Mouse (Mus musculus) macrophage (primary cell): ENCODE results near the gene Tmem98. TPM values are rescaled to one million over a fixed set of nuclear protein-coding genes. Genes with fewer than 3 reads are reported as not detected.

Source experiments
- H3K27ac ChIP-seq: fragments of 350-480 bp; formaldehyde crosslinking; 2 replicates; pipeline ENCODE4 v1.9.0; 2021
- H3K36me3 ChIP-seq: fragments of 350-480 bp; formaldehyde crosslinking; 2 replicates; pipeline ENCODE4 v1.9.0; 2021; ENCODE audit errors: inconsistent target
- H3K4me3 ChIP-seq: fragments of 350-480 bp; formaldehyde crosslinking; 2 replicates; pipeline ENCODE4 v1.9.0; 2021; ENCODE audit errors: inconsistent target
- H3K79me2 ChIP-seq: fragments of 350-480 bp; formaldehyde crosslinking; 2 replicates; pipeline ENCODE4 v1.9.0; 2021; ENCODE audit errors: inconsistent target
- WGBS: methylation state at CpG from one replicate; pipeline ENCODE4 v1.1.7; 2026; ENCODE audit warnings: inconsistent platforms; ENCODE audit not compliant: missing documents; 5-methylcytosine and 5-hydroxymethylcytosine counted together
- polyA plus RNA-seq: library from polyadenylated mRNA; stranded (reverse); fragments of 250-400 nt; gene quantifications from 3 replicates; pipeline ENCODE4 v1.2.4, GENCODE M21; 2018; ENCODE audit warnings: inconsistent platforms

The Tmem98 gene
- polyA plus RNA-seq, 1 experiment from 2014 or later, result not detected

GRCm38 (mm10) chr11:80779527-80780344, 30.2 kb upstream of the Tmem98 start, which contains the start of gene Myo1d:
Myo1d (minus strand) TSS chr11:80780025.
- H3K36me3 ChIP-seq, result no peaks in the 10 kb centered on the region
- no peak within 1 kb of the TSS for H3K4me3 ChIP-seq
- 2% methylated on average over 67 of the region's 87 CpGs for WGBS
- H3K27ac ChIP-seq, result no peak within 1 kb of the TSS
- no peaks in the 10 kb centered on the region for H3K79me2 ChIP-seq

DNA sequence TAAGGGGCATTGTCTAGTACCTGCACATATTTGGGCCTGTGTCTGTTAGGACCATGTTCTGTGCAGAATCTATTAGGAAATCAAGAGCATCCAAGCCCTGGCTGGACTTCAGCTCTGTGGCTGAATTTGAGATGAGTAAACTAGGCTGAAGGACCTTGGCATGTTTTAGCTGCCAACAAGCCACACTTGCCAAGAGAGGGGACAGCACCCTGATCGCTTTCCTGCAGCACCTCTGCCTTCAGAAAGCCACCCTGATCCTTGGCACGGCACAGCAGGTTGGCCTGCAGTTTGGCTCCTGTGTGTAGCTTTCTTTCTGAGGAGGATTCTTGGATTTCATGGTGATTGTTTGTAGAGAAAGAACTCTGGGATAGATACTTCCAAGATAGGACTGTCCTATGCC, 28.4 kb upstream of the Tmem98 start:
- WGBS, result 100% methylated on average over 2 of the region's 2 CpGs
- Histone ChIP-seq H3K27ac (no peak overlapping the region), H3K79me2 (no peaks in the 10 kb centered on the region), H3K36me3 (no peaks in the 10 kb centered on the region), H3K4me3 (no peak overlapping the region)

DNA sequence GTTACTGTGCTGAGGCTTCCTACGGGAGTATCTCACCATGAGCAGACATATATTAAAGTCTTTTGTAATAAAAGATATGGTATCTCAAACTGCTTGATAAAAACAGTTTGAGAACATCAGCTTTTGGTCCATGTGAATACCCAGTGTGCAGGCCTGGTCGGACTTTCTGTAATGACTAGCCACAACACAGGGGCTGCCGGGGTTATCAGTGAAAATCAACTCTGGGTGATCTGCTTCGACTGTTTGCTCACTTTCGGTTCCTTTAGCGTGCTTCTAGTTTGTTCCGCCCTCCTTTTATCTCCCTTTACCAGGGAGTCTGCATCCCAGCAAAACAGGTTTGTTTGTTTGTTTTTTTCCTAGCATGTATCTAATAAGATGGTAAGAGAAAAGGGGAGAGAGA, 26.5 kb upstream of the Tmem98 start:
- 90% methylated on average over 7 of the region's 7 CpGs for WGBS
- no peaks in the 10 kb centered on the region for H3K36me3 ChIP-seq
- no peaks in the 10 kb centered on the region for H3K79me2 ChIP-seq
- no peak overlapping the region for H3K4me3 ChIP-seq
- no peak overlapping the region for H3K27ac ChIP-seq

DNA sequence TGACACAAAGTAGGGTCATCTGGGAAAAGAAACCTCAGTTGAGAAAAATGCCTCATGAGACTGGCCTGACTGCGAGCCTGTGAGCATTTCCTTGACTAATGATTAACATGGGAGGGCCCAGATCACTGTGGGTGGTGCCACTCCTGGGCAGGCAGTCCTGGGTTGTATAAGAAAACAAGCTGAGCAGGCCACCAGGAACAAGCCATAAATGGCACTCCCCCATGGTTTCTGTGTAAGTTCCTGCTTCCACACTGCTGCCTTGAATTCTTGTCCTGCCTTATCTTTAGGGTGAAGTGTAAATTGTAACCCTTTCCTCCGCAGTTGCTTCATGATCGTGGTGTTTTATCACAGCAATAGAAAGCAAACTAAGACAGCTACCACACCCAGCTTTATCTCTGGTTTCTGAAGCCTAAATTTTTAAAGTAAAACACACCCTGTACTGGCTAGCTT, 25.7 kb upstream of the Tmem98 start:
- H3K4me3 ChIP-seq, result no peak overlapping the region
- H3K27ac ChIP-seq, result no peak overlapping the region
- WGBS, result 75% methylated on average over 3 of the region's 3 CpGs
- no peaks in the 10 kb centered on the region for H3K79me2 ChIP-seq
- H3K36me3 ChIP-seq, result no peaks in the 10 kb centered on the region

DNA sequence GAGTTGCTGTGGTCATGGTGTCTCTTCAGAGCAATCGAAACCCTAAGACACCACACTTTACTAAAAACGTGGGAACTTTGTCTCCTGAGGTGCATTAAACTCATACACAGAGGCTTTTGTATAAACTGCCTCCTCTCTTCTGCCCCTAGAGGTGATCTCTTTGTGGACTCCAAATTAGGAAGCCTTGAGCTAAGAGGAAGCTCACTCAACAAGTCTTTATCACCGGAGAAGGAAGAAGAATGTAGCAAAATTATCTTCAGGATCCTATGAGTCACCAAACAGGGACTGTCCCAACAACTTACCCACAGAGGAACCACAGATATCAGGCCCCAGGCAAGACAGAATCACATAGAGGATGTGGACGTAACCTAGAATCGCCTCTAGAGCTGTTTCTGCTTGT, 24.3 kb upstream of the Tmem98 start:
- Histone ChIP-seq H3K4me3 (no peak overlapping the region), H3K79me2 (no peaks in the 10 kb centered on the region), H3K36me3 (no peaks in the 10 kb centered on the region), H3K27ac (no peak overlapping the region)
- 30% methylated on average over 5 of the region's 5 CpGs for WGBS

DNA sequence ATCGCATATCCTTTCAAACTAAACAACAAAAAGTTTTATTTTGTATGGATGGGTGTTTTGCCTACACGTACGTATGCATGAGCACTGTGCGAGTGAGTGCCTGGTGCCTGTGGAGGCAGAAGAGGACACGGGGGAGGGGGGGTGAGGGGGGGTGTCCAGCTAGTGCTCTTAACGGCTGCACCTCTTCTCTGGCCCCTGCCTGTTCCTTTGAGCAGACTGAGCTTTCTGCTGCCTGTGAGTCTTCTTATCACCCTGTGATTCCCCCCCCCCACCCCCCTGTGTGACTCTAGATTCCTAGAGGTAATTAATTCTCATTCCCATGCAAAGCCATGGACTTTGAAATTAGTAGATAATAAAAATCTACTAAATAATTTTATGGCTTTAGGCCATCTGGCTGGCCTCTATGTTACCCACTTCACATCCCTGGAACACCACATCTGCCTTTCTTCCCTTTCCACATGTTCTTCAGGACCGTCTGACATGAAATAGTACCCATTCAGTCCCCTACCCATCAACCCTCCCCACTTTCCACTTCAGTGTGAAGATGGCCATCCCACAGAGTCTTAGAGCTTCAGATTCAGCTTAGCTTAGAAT, 20.2 kb upstream of the Tmem98 start:
- WGBS, result 97% methylated on average over 6 of the region's 7 CpGs
- no peak overlapping the region for H3K27ac ChIP-seq

DNA sequence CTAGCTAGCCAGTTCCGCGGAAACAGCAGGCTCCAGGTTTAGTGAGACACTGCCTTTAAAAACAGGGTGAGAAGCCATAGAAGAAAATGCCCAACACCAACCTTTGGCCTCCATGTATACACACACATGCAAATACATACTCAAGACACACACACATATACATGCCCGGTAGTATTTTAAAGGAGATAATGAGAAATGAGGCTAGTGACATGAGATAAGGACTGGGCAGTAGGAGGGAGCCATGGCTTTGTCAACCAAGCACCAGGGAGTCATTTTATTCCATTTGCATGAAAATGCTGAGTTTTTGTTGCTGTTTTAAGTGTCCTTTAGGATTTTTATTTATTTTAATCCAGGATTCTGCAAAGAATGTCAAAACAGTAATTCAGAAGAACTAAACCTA, 19.6 kb upstream of the Tmem98 start:
- 82% methylated on average over 3 of the region's 3 CpGs for WGBS
- Histone ChIP-seq H3K27ac (no peak overlapping the region), H3K79me2 (no peaks in the 10 kb centered on the region), H3K4me3 (no peak overlapping the region), H3K36me3 (no peaks in the 10 kb centered on the region)

More for the DNA sequence above, 20.2 kb upstream of the Tmem98 start:
- Histone ChIP-seq H3K4me3 (no peak overlapping the region), H3K36me3 (no peaks in the 10 kb centered on the region), H3K79me2 (no peaks in the 10 kb centered on the region)

DNA sequence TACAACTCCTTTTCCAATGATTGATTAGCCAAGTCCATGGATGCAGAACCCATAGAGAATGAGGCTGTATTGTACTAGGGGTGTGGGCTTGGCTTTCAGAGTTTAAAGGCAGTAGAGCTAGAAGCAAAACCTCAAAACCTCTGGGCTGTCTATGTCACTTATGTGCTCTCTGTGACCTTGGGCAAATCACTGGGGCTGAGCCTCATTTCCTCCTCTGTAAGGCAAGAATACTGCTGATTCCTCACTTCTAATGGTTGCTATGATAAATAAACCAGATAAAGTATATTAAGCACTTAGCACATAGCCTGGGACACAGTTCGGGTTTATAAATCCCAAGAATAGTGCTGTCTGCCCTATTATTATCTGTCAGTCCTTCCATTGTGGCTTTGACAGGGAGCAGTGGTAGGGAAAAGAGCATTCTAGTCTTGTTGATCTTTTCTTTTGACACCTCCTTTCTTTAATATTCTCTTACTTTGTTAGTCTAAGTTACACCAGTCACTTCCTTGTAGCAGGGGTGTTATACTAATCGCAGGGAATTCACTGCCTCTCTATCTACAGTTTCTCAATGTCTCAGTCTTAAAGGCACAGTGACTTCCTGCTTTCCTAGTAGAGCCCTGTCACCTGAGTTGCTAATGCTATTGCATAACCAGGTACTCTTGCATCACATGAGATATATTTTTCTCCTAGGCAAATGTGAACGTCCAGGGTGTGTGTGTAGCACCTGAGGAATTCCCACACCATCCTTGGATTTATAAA, 18.1 kb upstream of the Tmem98 start:
- H3K79me2 ChIP-seq, result no peaks in the 10 kb centered on the region
- no peaks in the 10 kb centered on the region for H3K36me3 ChIP-seq
- no peak overlapping the region for H3K4me3 ChIP-seq
- WGBS, result 27% methylated on average over 3 of the region's 3 CpGs
- no peak overlapping the region for H3K27ac ChIP-seq

- no peaks in the 10 kb centered on the region for H3K79me2 ChIP-seq
- no peaks in the 10 kb centered on the region for H3K36me3 ChIP-seq
- no peak overlapping the region for H3K27ac ChIP-seq
- H3K4me3 ChIP-seq, result no peak overlapping the region
- WGBS, result 68% methylated on average over 4 of the region's 4 CpGs
These were observed 16.6 kb upstream of the Tmem98 start for GRCm38 (mm10) chr11:80793386-80793785.

DNA sequence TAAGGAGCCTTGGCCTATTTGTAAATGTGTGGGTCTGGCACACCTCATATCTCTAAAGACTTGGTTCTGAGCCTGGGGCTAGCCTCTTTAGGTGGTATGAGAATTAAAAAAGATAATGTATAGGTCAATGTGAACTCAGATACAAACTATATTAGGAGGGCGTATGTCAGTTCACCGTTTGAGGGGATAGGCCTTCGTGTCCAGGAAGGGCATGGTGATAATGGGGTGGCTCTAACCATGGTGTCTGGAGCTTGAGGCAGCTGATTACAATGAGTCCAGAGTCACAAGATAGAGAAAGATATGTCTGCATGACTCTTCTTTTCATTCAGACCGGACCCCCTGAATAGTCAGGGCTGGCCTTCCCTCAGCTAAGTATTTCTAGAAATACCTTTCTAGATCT, 15.7 kb upstream of the Tmem98 start:
- Histone ChIP-seq H3K79me2 (no peaks in the 10 kb centered on the region), H3K4me3 (no peak overlapping the region), H3K27ac (no peak overlapping the region), H3K36me3 (no peaks in the 10 kb centered on the region)
- WGBS, result 96% methylated on average over 4 of the region's 4 CpGs

- 54% methylated on average over 8 of the region's 8 CpGs for WGBS
- Histone ChIP-seq H3K79me2 (no peaks in the 10 kb centered on the region), H3K4me3 (no peak overlapping the region), H3K36me3 (no peaks in the 10 kb centered on the region), H3K27ac (no peak overlapping the region)
These were observed 14.5 kb upstream of the Tmem98 start for GRCm38 (mm10) chr11:80795431-80795830.

- Histone ChIP-seq H3K36me3 (no peaks in the 10 kb centered on the region), H3K79me2 (no peaks in the 10 kb centered on the region), H3K4me3 (no peak overlapping the region), H3K27ac (no peak overlapping the region)
- 72% methylated on average over 3 of the region's 3 CpGs for WGBS
These were observed 10.0 kb upstream of the Tmem98 start for GRCm38 (mm10) chr11:80799979-80800378.

GRCm38 (mm10) chr11:80802706-80803105, 7.3 kb upstream of the Tmem98 start:
- H3K79me2 ChIP-seq, result no peaks in the 10 kb centered on the region
- H3K27ac ChIP-seq, result no peak overlapping the region
- H3K4me3 ChIP-seq, result no peak overlapping the region
- whole genome bisulfite sequencing, result 63% methylated on average over 3 of the region's 3 CpGs
- no peaks in the 10 kb centered on the region for H3K36me3 ChIP-seq

DNA sequence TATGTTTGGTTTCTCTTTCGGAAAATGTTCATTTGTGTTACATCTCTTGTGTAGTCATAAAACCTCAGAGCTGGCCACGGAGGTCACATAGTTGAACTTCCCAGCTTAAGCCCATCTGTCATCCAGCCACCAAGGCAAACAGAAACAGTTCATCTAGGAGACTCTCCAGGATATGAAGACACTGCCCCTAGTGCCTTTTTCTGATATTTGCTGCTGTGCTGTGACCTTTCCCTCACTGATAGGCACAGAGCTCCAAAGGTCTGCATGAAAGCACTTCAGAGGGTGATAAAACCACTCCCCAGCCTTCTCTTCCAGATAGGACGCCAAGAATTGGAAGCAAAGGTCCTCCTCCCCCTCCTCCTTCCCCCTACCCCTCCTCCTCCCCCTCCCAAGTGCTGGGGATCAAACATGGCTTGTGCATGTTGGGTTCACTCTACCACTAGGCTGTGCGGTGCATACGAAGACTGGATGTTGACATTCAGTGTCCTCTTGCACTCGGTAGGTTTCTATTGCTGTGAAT, 1.4 kb upstream of the Tmem98 start:
- Histone ChIP-seq H3K27ac (no peak overlapping the region), H3K79me2 (no peaks in the 10 kb centered on the region), H3K36me3 (no peaks in the 10 kb centered on the region), H3K4me3 (no peak overlapping the region)
- 83% methylated on average over 5 of the region's 6 CpGs for WGBS

DNA sequence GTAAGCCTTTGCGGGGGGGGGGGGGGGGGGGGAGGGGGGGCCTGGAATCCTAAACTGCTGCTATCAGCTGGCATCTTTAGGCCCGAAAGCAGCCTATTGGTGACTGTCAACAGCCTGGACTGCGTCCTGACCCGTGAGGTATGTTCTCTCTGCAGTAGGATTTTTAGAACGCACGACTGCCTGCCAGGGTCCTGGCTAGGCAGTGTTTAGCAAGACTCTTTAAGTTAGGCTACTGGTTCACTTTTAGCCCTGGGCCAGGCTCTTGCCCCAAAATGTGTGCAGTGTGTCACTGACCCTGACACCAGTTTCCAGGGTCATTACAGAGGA, 346 bp upstream of the Tmem98 start:
- no peak overlapping the region for H3K4me3 ChIP-seq
- no peaks in the 10 kb centered on the region for H3K79me2 ChIP-seq
- WGBS, result 91% methylated on average over 6 of the region's 6 CpGs
- H3K27ac ChIP-seq, result no peak overlapping the region
- no peaks in the 10 kb centered on the region for H3K36me3 ChIP-seq
